Mouse (Mus musculus) stomach, postnatal 0 days (tissue): ENCODE results near the gene Ttc23l.

ENCODE experiments used
- CTCF ChIP-seq: IDR thresholded peaks from 2 replicates; pipeline ENCODE4 v1.5.1; 2016; ENCODE audit warnings: antibody characterized with exemption, low read depth, mild to moderate bottlenecking, moderate library complexity
- EP300 ChIP-seq: optimal IDR thresholded peaks from 2 replicates; pipeline ENCODE3; 2016; ENCODE audit warnings: antibody characterized with exemption

DNA sequence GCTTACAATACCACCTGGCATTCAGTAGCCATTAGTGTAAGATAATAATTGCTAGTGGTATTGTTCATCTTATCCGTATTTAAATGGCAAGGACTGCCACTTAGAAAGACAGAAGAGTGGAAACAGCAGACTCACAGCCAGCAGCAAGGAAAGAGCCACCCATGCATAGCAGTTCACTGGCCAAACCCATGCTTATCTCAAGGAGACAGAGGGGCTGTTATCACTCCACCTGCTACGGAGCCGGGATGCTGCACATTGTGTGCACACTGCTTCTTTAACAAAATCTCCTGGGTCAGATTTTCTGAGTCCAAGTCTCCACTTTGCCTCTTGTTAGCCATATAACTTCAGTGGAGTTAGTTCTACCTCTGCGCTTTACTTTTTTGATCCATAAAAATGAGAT, 27.1 kb downstream of the Ttc23l start:
- TF ChIP-seq CTCF (no peak), EP300 (no peak)
